Mouse (Mus musculus) limb, embryonic 13.5 days (tissue): Measurements from ENCODE around the gene Cd7. TPM values are rescaled to one million over a fixed set of nuclear protein-coding genes. Genes with fewer than 3 reads are reported as not detected.
"Not testable (repeated sequence)": the region's sequence is repeated elsewhere in the genome, so short reads cannot be mapped to it uniquely, and the experiment has no call there.

Experiments used
- ATAC-seq: fragments of 200-750 bp; cut with Nextera tagmentation; 2 replicates; pipeline ENCODE4 v1.8.0; 2017; ENCODE audit warnings: low read depth, moderate number of reproducible peaks, moderate TSS enrichment; ENCODE audit not compliant: low FRiP score
- H3K27ac ChIP-seq: fragments of 300-500 bp; sonication (generic); 2 replicates; pipeline ENCODE4 v1.5.1; 2015; ENCODE audit warnings: inconsistent platforms, mild to moderate bottlenecking, moderate library complexity
- H3K27me3 ChIP-seq: fragments of 300-500 bp; sonication (generic); 2 replicates; pipeline ENCODE4 v1.6.1; 2015; ENCODE audit warnings: mild to moderate bottlenecking, inconsistent platforms
- H3K36me3 ChIP-seq: fragments of 300-500 bp; sonication (generic); 2 replicates; pipeline ENCODE4 v1.6.1; 2015; ENCODE audit warnings: inconsistent platforms, mild to moderate bottlenecking, moderate library complexity
- H3K4me1 ChIP-seq: fragments of 300-500 bp; sonication (generic); 2 replicates; pipeline ENCODE4 v1.6.1; 2015; ENCODE audit warnings: inconsistent platforms
- H3K4me2 ChIP-seq: fragments of 300-500 bp; sonication (generic); replicated peaks from 2 replicates; pipeline ENCODE4 v1.6.1; 2015; ENCODE audit warnings: inconsistent platforms, mild to moderate bottlenecking, moderate library complexity
- H3K4me3 ChIP-seq: fragments of 300-500 bp; sonication (generic); 2 replicates; pipeline ENCODE4 v1.5.1; 2015; ENCODE audit warnings: moderate library complexity, mild to moderate bottlenecking, inconsistent platforms
- H3K9ac ChIP-seq: fragments of 300-500 bp; sonication (generic); 2 replicates; pipeline ENCODE4 v1.6.1; 2015; ENCODE audit warnings: mild to moderate bottlenecking, inconsistent platforms
- H3K9me3 ChIP-seq: fragments of 300-500 bp; sonication (generic); 2 replicates; pipeline ENCODE4 v1.6.1; 2016; ENCODE audit warnings: inconsistent platforms
- WGBS: fragments of 180-500 bp; shearing (Covaris S2); methylation state at CpG from one replicate; pipeline ENCODE4 v1.1.7; 2015; 5-methylcytosine and 5-hydroxymethylcytosine counted together
- polyA plus RNA-seq: library from polyadenylated mRNA; unstranded; fragments of >200 nt; fragmentation: Nextera tagmentation; extraction: Ambion mirVana; gene quantifications from 2 replicates; pipeline ENCODE4 v1.2.1, GENCODE M21; 2015

The Cd7 gene
- polyA plus RNA-seq, 1 experiment from 2014 or later = not detected

- H3K27ac ChIP-seq = no peak overlapping the region
- no peak overlapping the region for H3K9ac ChIP-seq
- WGBS = 69% methylated on average over 8 of the region's 8 CpGs
- no peak for ATAC-seq
- no peaks in the 10 kb centered on the region for H3K36me3 ChIP-seq
- no peak overlapping the region for H3K4me3 ChIP-seq
- H3K27me3 ChIP-seq = no peaks in the 10 kb centered on the region
- 0 out of 2 replicates have a peak, but pooled peaks cover 3% of the 10 kb centered on the region for H3K4me1 ChIP-seq
- no peak overlapping the region for H3K4me2 ChIP-seq
- no peaks in the 10 kb centered on the region for H3K9me3 ChIP-seq
Observed at GRCm38 (mm10) chr11:121061615-121062014, 22.4 kb upstream of the Cd7 start.

GRCm38 (mm10) chr11:121060401-121061067 lies 21.3 kb upstream of the Cd7 start:
- H3K4me3 ChIP-seq, H3K27ac ChIP-seq, H3K4me2 ChIP-seq, H3K4me1 ChIP-seq, H3K27me3 ChIP-seq, H3K36me3 ChIP-seq, ATAC-seq, H3K9me3 ChIP-seq, H3K9ac ChIP-seq: not testable (repeated sequence)
- WGBS = 93% methylated on average over 6 of the region's 6 CpGs

GRCm38 (mm10) chr11:121059471-121059870 lies 20.3 kb upstream of the Cd7 start:
- Histone ChIP-seq H3K9me3 (no peaks in the 10 kb centered on the region), H3K27ac (no peak overlapping the region), H3K4me2 (no peak overlapping the region), H3K4me3 (no peak overlapping the region), H3K9ac (no peak overlapping the region), H3K4me1 (peaks cover 10% of the 10 kb centered on the region; the same call in 1 of the 2 replicates), H3K27me3 (no peaks in the 10 kb centered on the region), H3K36me3 (no peaks in the 10 kb centered on the region)
- no peak for ATAC-seq
- 88% methylated on average over 4 of the region's 4 CpGs for WGBS

- Histone ChIP-seq H3K36me3 (no peaks in the 10 kb centered on the region), H3K9ac (no peak overlapping the region), H3K9me3 (no peaks in the 10 kb centered on the region), H3K27me3 (no peaks in the 10 kb centered on the region), H3K4me3 (no peak overlapping the region), H3K27ac (no peak overlapping the region), H3K4me2 (no peak overlapping the region), H3K4me1 (peaks cover 10% of the 10 kb centered on the region; the same call in 1 of the 2 replicates)
- ATAC-seq = no peak
- WGBS = 90% methylated on average over 4 of the region's 4 CpGs
Observed at GRCm38 (mm10) chr11:121058956-121059355, 19.7 kb upstream of the Cd7 start.

GRCm38 (mm10) chr11:121058122-121058521 lies 18.9 kb upstream of the Cd7 start:
- Histone ChIP-seq H3K9me3 (no peaks in the 10 kb centered on the region), H3K4me1 (peaks cover 12% of the 10 kb centered on the region; the same call in 1 of the 2 replicates), H3K4me2 (no peak overlapping the region), H3K36me3 (no peaks in the 10 kb centered on the region), H3K27me3 (no peaks in the 10 kb centered on the region), H3K27ac (no peak overlapping the region), H3K4me3 (no peak overlapping the region), H3K9ac (no peak overlapping the region; the same call in 1 of the 2 replicates)
- no peak for ATAC-seq
- 81% methylated on average over 5 of the region's 5 CpGs for WGBS

- H3K4me2 ChIP-seq = no peak overlapping the region
- ATAC-seq = no peak
- 60% methylated on average over 7 of the region's 7 CpGs for whole genome bisulfite sequencing
- H3K36me3 ChIP-seq = no peaks in the 10 kb centered on the region
- no peak overlapping the region for H3K27ac ChIP-seq
- H3K9me3 ChIP-seq = no peaks in the 10 kb centered on the region
- no peak overlapping the region for H3K9ac ChIP-seq
- no peak overlapping the region for H3K4me3 ChIP-seq
- peaks cover 12% of the 10 kb centered on the region; the same call in 1 of the 2 replicates for H3K4me1 ChIP-seq
- H3K27me3 ChIP-seq = no peaks in the 10 kb centered on the region
Observed at GRCm38 (mm10) chr11:121056536-121057236, 17.5 kb upstream of the Cd7 start.

- ATAC-seq = no peak
- Histone ChIP-seq H3K27ac (no peak overlapping the region), H3K4me1 (peaks cover 12% of the 10 kb centered on the region; the same call in 1 of the 2 replicates), H3K27me3 (no peaks in the 10 kb centered on the region), H3K4me2 (no peak overlapping the region), H3K9me3 (no peaks in the 10 kb centered on the region), H3K4me3 (no peak overlapping the region), H3K9ac (no peak overlapping the region), H3K36me3 (no peaks in the 10 kb centered on the region)
- 15% methylated on average over 8 of the region's 8 CpGs for WGBS
Observed at GRCm38 (mm10) chr11:121053536-121053935, 14.3 kb upstream of the Cd7 start.

- Histone ChIP-seq H3K9me3 (no peaks in the 10 kb centered on the region), H3K27me3 (no peaks in the 10 kb centered on the region), H3K36me3 (no peaks in the 10 kb centered on the region), H3K4me2 (no peak overlapping the region), H3K4me3 (no peak overlapping the region), H3K9ac (no peak overlapping the region), H3K27ac (no peak overlapping the region), H3K4me1 (peaks cover 12% of the 10 kb centered on the region; the same call in 1 of the 2 replicates)
- no peak for ATAC-seq
- WGBS = 62% methylated on average over 4 of the region's 4 CpGs
Observed at GRCm38 (mm10) chr11:121052387-121052786, 13.2 kb upstream of the Cd7 start.

- Histone ChIP-seq H3K4me2 (no peak overlapping the region), H3K9ac (no peak overlapping the region), H3K27ac (no peak overlapping the region), H3K27me3 (no peaks in the 10 kb centered on the region), H3K9me3 (no peaks in the 10 kb centered on the region), H3K4me3 (no peak overlapping the region), H3K4me1 (peaks cover 11% of the 10 kb centered on the region; the same call in 1 of the 2 replicates), H3K36me3 (no peaks in the 10 kb centered on the region)
- WGBS = 63% methylated on average over 1 of the region's 1 CpGs
- no peak for ATAC-seq
Observed at GRCm38 (mm10) chr11:121051793-121052192, 12.6 kb upstream of the Cd7 start.

- Histone ChIP-seq H3K4me2 (no peak overlapping the region), H3K9ac (no peak overlapping the region), H3K4me3 (no peak overlapping the region), H3K36me3 (no peaks in the 10 kb centered on the region), H3K27ac (no peak overlapping the region), H3K4me1 (0 out of 2 replicates have a peak, but pooled peaks cover 2% of the 10 kb centered on the region), H3K27me3 (no peaks in the 10 kb centered on the region), H3K9me3 (no peaks in the 10 kb centered on the region)
- no peak for ATAC-seq
- WGBS = 66% methylated on average over 1 of the region's 1 CpGs
Observed at GRCm38 (mm10) chr11:121049840-121050239, 10.6 kb upstream of the Cd7 start.

GRCm38 (mm10) chr11:121047826-121048399 lies 8.7 kb upstream of the Cd7 start:
- Histone ChIP-seq H3K9me3 (no peaks in the 10 kb centered on the region), H3K27me3 (no peaks in the 10 kb centered on the region), H3K27ac (no peak overlapping the region), H3K4me1 (no peaks in the 10 kb centered on the region), H3K9ac (no peak overlapping the region), H3K4me3 (no peak overlapping the region), H3K36me3 (no peaks in the 10 kb centered on the region), H3K4me2 (no peak overlapping the region)
- ATAC-seq = no peak
- WGBS = 27% methylated on average over 2 of the region's 2 CpGs

GRCm38 (mm10) chr11:121045286-121045685 lies 6.1 kb upstream of the Cd7 start:
- no peaks in the 10 kb centered on the region for H3K9me3 ChIP-seq
- ATAC-seq = no peak
- H3K4me2 ChIP-seq = no peak overlapping the region
- no peak overlapping the region for H3K27ac ChIP-seq
- H3K9ac ChIP-seq = no peak overlapping the region
- H3K4me3 ChIP-seq = no peak overlapping the region
- no peaks in the 10 kb centered on the region for H3K36me3 ChIP-seq
- H3K4me1 ChIP-seq = no peaks in the 10 kb centered on the region
- H3K27me3 ChIP-seq = no peaks in the 10 kb centered on the region
- 77% methylated on average over 1 of the region's 1 CpGs for WGBS
